Mouse (Mus musculus) splenic B cell, adult 2 months (primary cell): Measurements from ENCODE around the gene Dgkh.

Source experiments
- DNase-seq: peaks from one replicate; pipeline ENCODE4 v3.0.0-alpha.2; 2011; ENCODE audit warnings: low read depth, low spot score
- H3K27me3 ChIP-seq: 2 replicates; pipeline ENCODE4 v1.6.1; 2012; ENCODE audit warnings: mild to moderate bottlenecking, low read length, moderate library complexity, mixed read lengths; ENCODE audit not compliant: control insufficient read depth, poor library complexity, insufficient read depth, severe bottlenecking
- H3K36me3 ChIP-seq: 2 replicates; pipeline ENCODE4 v1.6.1; 2012; ENCODE audit warnings: mild to moderate bottlenecking, low read length, moderate library complexity, mixed read lengths; ENCODE audit not compliant: control insufficient read depth, poor library complexity, insufficient read depth, severe bottlenecking

Dgkh gene

DNA sequence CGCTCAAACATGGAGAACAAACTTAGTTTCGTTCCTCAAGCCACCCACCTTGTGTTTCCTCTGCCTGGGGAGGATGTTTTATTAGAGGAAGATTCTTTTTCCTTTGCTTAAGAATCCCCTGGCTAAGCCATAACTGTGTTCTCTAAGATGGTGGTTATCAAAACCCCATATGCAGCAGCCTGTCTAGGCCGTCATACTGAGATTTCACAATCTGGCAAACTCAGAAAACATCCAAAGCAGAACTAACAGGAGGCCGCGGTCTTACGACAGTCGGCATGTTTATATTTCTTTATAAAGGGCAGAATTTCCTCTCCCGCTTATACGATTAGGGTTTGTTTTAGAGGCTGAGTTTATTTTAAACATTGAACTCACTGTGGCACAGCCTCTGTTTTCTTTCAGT lies 31.5 kb downstream of the Dgkh start:
- no peak for DNase-seq
- Histone ChIP-seq H3K27me3 (no peaks in the 10 kb centered on the region), H3K36me3 (no peaks in the 10 kb centered on the region)

DNA sequence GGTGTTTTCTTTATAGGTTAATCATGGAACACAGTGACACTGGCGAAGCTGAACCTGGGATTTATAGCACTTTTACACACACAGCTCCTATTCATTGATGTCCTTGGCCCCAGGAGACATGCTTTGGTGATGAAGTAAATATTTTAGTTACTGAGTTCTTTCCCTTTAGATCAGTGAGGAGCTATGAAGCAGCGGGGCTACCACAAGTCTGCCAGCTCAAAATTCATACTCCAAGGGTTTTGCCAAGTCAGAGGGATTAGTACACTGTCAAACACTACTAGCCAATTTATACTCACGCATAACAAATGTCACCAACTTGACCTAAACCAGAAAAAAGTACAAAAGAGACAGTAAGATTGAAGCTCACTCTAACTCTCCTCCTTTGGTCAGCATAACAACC lies 32.9 kb downstream of the Dgkh start:
- Histone ChIP-seq H3K27me3 (no peaks in the 10 kb centered on the region), H3K36me3 (no peaks in the 10 kb centered on the region)
- no peak for DNase-seq

DNA sequence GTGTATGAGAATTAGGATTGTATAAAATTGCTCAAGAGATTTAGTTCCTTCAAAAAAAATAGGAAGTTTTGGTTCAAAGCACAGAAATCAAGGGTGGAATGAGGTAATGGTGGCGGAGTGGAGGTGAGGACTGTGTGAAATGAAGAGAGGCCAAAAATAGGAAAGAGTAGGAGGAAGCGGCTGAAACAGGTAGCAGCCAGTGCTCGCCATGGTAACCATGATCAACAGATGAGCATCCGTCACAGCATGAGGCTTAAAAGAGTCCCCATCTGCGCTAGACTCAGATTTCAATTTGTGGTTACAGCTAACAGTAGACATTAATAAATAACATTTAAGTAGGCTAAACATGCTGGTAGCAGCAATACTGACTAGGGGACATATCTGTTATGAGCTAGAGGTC lies 33.4 kb downstream of the Dgkh start:
- no peaks in the 10 kb centered on the region for H3K36me3 ChIP-seq
- H3K27me3 ChIP-seq, result no peaks in the 10 kb centered on the region
- peak; percentile 19 for DNase-seq

DNA sequence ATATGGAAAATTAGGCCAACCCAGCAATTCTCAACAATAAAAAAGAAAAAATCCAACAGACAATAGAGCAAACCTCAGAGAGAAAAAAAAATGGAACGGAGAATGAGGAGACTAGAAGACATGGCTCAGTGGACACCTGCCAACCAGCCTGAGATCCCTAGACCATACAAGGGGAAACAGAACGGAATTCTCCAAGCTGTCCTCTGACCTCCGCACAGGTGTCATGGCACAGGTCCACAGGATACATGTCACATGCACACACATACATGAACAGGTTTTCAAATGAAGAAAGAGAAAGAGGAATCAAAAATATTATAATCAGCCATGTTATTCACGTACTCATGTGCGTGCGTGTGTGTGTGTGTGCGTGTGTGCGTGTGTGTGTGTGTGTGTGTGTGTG lies 38.5 kb downstream of the Dgkh start:
- Histone ChIP-seq H3K36me3 (no peaks in the 10 kb centered on the region), H3K27me3 (0 out of 2 replicates have a peak, but pooled peaks cover 2% of the 10 kb centered on the region)
- DNase-seq, result no peak

DNA sequence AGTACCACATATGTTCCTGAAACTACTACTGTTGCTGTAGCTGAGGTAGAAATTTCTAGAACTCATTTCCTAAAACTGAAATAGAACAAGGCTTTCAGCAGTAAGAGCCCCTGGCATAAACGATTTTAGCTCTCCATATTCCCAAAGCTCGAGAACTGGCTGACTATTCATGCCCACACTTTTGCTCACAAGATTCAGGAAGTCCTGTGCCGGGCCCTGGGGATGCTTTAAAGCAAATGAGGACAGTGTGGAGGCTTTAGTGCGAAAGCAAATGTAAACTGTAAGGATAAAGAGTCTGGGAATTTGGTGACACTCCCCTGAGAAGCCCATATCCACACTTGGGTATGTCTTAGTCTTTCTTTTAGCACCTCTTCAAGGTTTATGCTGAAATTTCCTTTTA lies 40.0 kb downstream of the Dgkh start:
- no peak for DNase-seq
- H3K27me3 ChIP-seq, result 0 out of 2 replicates have a peak, but pooled peaks cover 2% of the 10 kb centered on the region
- no peaks in the 10 kb centered on the region for H3K36me3 ChIP-seq

DNA sequence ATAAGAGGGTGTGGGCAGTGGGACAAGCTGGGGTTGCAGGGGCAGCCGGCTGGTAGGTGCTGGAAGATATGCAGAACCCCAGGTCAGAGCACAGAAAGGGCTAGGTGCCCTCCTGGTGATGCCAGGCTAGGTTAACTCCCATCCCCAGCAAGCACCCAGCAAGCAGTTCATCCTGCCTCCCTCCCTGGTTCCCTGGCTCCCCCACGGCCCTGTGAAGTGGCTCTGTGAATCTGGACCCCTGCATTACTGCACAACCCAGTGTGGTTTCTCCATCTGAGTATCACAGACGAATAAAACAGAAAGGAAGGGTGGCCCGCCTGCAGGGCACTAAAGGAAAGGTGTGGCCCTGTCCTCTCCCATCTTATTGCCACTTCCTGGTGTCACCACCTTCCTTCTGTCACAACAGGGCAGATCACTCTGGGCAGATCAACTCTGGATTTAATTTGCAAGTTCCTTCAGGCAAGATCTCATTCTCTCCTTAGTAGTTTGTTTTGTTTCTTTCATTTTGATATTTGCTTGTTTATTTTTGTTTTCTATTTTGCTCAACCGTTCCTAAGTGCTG lies 40.6 kb downstream of the Dgkh start:
- no peaks in the 10 kb centered on the region for H3K36me3 ChIP-seq
- DNase-seq, result no peak
- 0 out of 2 replicates have a peak, but pooled peaks cover 2% of the 10 kb centered on the region for H3K27me3 ChIP-seq

DNA sequence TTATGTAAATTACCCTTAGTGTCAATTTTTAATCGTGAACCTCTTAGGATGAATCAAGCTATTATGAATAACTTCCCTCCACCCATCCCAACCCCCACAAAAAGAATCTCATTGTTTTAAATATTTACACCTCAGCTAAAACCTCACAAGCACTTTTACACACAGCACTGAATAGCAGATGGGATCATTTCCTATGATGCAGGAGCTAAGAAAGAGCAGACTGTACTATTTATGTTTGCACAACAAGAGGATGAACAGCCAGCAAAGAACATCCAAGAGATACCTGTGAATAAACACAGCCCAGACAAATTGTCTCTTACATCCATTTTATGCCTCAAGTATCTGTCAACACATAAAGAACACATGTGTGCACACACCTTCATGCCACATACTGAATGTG lies 41.7 kb downstream of the Dgkh start:
- H3K36me3 ChIP-seq, result no peaks in the 10 kb centered on the region
- no peak for DNase-seq
- H3K27me3 ChIP-seq, result 0 out of 2 replicates have a peak, but pooled peaks cover 2% of the 10 kb centered on the region

DNA sequence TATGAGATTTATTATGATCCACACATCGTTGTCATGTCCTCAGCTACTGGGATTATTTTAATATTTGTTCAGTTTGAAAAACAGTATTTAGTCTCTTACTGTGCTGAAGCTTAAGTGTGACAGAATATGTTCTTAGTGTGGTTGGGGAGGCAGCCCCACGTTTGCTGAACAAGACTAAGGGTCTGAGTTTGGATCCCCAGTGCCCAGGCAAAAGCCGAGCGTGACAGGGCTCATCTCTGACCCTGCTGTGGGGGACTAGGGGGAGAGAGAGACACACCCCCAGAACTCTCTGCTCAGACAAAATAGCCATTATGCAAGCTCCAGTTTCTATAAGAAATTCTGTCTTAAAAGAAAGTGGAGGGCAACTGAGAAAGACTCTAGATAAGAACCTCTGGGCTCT lies 42.2 kb downstream of the Dgkh start:
- no peak for DNase-seq
- Histone ChIP-seq H3K27me3 (0 out of 2 replicates have a peak, but pooled peaks cover 2% of the 10 kb centered on the region), H3K36me3 (no peaks in the 10 kb centered on the region)

DNA sequence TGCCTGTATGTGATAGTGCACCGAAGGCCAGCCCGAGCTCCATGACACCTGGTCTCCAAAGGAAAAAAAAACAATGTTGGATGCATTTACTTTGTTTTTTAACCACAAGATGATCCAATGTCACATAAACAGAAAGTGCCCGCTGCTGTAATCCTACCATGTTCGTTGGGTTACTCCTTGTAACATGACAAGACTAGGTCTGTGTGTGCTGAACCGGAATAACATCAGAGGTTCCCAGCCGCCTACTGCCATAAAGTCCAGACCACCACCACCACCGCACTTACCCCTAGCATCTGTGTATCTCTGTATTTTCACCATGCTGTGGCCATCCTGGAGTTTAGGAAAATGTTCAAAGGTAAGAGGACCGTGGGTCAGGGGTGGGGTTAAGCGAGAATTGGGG lies 42.6 kb downstream of the Dgkh start:
- DNase-seq, result no peak
- H3K36me3 ChIP-seq, result no peaks in the 10 kb centered on the region
- 0 out of 2 replicates have a peak, but pooled peaks cover 2% of the 10 kb centered on the region for H3K27me3 ChIP-seq

DNA sequence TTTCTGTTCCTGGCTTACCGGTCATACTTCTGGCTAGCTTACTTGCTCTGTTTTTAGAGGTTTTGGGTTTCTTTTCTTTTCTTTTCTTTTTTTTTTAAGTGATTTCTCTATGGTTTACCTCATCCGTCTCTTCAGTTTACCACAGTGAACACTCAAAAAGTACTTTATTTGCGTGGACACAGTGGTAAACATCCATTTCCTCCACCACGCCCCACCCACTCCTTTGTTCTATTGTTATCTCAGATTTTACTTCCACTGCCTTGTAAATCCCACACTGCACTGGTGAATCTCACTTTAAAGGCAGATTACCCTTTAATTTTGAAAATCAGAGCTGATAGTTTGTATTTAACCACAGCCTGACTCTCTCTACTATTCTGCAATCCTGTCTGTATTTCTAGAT lies 44.9 kb downstream of the Dgkh start:
- Histone ChIP-seq H3K27me3 (no peaks in the 10 kb centered on the region), H3K36me3 (no peaks in the 10 kb centered on the region)
- DNase-seq, result no peak

DNA sequence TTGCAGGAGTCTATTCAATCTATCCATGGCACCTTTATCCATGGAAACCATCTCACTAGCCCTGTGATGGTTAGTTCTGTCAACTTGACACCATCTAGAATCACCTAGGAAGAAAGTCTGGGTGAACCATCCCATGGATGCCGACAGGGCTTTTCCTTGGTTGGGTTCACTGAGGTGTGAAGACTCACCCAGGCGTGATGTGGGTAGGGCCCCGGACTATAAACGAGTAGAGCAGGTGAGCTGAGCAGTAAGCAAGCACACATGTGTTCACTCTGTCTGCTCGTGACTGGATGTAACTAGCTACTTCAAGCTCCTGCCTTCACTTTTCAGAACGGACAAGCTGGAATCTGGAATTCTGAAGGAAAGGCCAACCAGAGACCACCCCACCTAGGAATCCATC lies 45.9 kb downstream of the Dgkh start:
- Histone ChIP-seq H3K36me3 (no peaks in the 10 kb centered on the region), H3K27me3 (no peaks in the 10 kb centered on the region; the same call in 1 of the 2 replicates)
- DNase-seq, result no peak

DNA sequence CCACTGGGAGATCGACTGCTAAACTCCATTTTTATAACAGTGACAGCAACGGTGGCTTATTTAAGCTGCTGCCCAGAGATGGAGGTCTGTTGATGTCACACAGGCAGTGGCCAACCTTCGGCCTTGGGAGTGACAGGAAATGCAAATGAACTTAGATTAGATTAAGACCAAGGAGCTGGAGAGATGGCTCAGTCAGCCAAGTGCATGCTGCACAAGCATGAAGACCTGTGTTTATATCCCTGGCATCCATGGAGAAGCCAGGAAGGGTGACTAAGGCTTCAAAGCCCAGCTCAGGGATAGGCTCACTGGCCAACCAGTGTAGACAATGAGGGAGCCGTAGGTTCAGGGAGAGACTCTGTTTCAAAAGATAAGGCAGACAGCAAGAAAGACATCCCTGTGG lies 48.4 kb downstream of the Dgkh start:
- Histone ChIP-seq H3K36me3 (no peaks in the 10 kb centered on the region), H3K27me3 (no peaks in the 10 kb centered on the region; the same call in 1 of the 2 replicates)
- no peak for DNase-seq

DNA sequence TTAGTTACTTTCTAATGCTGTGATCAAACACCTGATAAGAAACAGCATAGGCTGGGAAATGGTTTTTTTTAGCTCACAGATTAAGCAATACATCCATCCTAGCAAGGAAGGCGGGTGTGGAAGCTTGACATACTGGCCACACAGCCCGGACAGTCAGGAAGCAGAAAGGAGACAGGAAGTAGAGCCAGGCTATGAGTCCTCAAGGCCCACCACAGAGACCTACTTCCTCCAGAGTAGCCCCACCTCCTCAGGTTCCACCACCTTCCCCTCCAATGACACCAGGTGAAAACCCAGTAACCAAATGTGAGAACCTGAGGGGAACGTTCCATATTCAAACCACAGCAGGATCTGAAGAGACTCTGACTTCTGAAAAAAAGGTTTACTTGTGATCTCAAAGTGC lies 53.6 kb downstream of the Dgkh start:
- Histone ChIP-seq H3K36me3 (no peaks in the 10 kb centered on the region), H3K27me3 (no peaks in the 10 kb centered on the region; the same call in 1 of the 2 replicates)
- peak; percentile 17 for DNase-seq

DNA sequence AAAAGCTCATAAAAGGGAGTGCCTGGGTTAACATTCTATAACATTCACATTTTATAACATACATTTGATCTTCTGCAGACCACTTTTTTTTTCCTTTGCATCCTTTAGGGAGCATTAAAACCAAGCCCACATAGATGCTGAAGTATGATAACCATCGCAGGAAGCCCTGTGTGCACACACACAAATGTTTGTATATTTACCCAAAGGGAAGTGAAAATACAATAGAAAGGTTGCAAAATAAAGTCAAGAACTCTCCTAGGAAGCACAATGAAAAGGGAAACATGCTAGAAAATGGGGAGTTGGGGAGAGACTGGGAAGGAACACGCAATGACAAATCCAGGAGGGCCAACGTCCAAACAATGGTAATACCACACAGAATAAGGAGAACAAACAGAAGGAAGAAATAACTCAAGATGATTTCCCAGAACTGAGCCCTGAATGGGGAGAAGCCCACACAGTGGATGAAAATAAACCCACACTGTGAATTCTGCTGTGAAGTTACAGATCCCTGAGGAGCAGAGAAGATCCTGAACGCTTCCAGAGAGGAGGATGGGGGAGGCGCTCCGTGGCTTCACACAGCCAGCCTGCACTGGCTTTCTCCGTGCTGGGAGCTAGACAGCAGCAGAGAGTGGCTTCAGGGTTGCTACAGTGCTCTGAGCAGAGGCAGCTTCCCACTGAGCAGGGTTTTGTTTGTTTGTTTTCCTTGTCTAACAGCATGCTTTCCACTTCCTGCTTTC lies 54.6 kb downstream of the Dgkh start:
- no peaks in the 10 kb centered on the region; the same call in 1 of the 2 replicates for H3K27me3 ChIP-seq
- no peak for DNase-seq

DNA sequence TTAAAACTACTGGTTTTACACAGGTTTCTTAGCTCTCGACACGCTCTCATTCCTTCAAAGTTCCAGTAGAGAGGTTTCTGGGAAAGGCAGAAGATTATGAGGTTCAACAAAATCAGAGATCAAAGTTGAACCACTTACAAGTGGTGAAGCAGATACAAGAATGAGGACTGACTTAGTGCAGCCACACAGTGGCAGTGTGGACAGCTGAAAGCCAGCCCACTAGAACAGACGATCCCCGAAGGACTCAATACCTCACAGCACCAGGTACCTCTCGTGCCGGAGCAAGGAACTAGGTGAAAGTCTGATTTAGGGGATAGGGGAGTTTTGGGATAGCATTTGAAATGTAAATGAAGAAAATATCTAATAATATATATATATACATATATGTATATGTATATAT lies 56.1 kb downstream of the Dgkh start:
- Histone ChIP-seq H3K36me3 (no peaks in the 10 kb centered on the region), H3K27me3 (no peaks in the 10 kb centered on the region)
- peak; percentile 19 for DNase-seq

More for the DNA sequence above, 54.6 kb downstream of the Dgkh start:
- no peaks in the 10 kb centered on the region for H3K36me3 ChIP-seq
